Mouse (Mus musculus) E14TG2a.4 (cell line): ENCODE measurements around the gene Dennd1c.

Experiments
- H3K27me3 ChIP-seq: 2 replicates; pipeline ENCODE4 v1.6.1; 2014; ENCODE audit warnings: low read length, control low read depth; ENCODE audit not compliant: insufficient read depth
- H3K36me3 ChIP-seq: 2 replicates; pipeline ENCODE4 v1.6.1; 2014; ENCODE audit warnings: low read length, control low read depth; ENCODE audit not compliant: insufficient read depth
- H3K4me1 ChIP-seq: replicated peaks from 2 replicates; pipeline ENCODE4 v1.6.1; 2014; ENCODE audit warnings: low read depth, low read length, control low read depth
- H3K4me3 ChIP-seq: replicated peaks from 2 replicates; pipeline ENCODE4 v1.5.1; 2014; ENCODE audit warnings: mild to moderate bottlenecking, low read length
- H3K9me3 ChIP-seq: 2 replicates; pipeline ENCODE4 v1.6.1; 2014; ENCODE audit warnings: low read length, control low read depth
- CTCF ChIP-seq: conservative IDR thresholded peaks from 2 replicates; pipeline ENCODE4 v1.5.1; 2014; ENCODE audit warnings: low read length
- NANOG ChIP-seq: IDR thresholded peaks from 2 replicates; pipeline ENCODE4 v1.6.1; 2014; ENCODE audit warnings: borderline replicate concordance, low read length, mixed read lengths
- POU5F1 ChIP-seq: IDR thresholded peaks from 2 replicates; pipeline ENCODE4 v1.6.1; 2014; ENCODE audit warnings: low read length, borderline replicate concordance

The Dennd1c gene

DNA sequence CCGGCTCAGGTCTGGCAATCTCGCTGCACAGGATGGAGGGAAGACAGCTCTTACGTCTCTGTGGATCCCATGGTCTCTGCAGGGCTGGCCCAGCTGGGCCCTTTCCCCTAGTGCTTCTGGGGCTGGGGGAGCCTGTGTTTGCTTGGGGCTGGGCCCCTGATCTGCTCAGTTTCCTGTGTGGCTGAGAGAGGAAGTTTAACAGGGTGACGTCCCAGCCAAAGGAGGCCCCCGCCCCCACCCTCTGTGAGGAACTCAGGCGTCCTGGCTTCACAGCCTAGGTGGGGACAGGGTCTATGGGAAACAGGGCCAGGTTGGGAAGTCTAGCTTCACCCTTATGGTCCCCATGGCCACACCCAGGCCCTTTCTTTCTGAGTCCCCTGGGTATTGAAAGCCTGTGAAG is at the start of gene Dennd1c:
Gene Dennd1c (minus strand): TSS at position 179 of the 400 bp plus-strand sequence.
- H3K4me3 ChIP-seq: no peak within 1 kb of the TSS
- H3K36me3 ChIP-seq: no peaks in the 10 kb centered on the region
- TF ChIP-seq POU5F1 (no peak), NANOG (no peak), CTCF (no peak)
- peaks cover 35% of the 10 kb centered on the region for H3K27me3 ChIP-seq
- no peaks in the 10 kb centered on the region for H3K9me3 ChIP-seq
- peaks cover 53% of the 10 kb centered on the region for H3K4me1 ChIP-seq

DNA sequence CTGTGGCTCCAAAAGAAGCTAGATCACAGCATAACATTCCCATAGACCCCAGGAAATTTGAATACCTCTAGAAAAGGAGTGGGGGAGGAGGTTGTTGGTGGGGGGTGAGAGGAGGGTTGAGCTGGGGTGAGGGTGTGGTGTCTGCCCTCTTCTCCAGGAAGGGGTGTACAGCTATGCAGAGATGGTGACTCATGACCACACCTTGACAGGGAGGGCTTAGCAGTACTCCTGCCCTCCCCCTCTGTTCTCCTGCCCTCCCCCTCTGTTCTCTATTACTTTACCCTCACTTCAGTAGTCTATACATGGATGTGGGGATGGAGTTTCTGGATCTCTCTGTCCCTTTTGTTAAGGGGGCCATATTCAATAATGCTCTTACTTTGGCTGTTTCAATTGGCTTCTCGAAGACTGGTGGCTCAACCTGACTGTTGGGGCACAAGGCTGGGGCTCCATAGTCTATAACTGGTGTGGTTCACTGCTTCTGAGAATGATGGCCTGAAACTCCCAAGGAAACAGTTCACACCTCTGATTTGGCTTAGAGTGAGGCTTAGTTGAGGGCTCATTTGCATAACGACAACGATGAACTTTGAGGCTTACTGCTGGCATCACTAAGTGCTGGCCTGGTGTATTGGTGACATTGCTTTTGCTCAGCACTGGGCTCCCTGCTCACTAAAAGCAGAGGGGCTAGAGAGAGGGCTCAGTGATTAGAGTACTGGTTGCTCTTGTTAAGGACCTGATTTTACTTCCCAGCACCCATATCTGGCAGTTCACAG is 47.7 kb upstream of the Dennd1c start:
- TF ChIP-seq POU5F1: no peak
- TF ChIP-seq NANOG: no peak
- TF ChIP-seq CTCF: no peak
- peaks cover 7% of the 10 kb centered on the region; the same call in 1 of the 2 replicates for H3K9me3 ChIP-seq

DNA sequence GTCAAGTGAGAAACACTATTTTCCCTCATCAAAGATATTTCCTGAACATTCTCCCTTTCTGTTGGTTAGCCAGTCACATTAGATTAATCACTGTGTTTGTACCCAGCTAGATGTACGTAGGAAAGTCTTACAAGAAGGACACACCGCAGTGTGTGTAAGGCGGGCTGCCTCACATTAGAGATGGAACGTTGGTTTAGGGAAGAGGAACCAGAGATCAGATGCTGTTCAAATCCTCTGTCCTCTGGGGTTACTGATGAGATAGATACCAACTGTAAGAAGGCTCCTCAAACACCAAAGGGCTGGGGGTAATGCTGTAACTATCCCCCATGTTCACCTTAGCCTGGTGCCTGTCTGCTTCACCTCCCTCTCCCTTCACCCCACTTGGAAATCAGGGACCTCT is 46.5 kb upstream of the Dennd1c start:
- TF ChIP-seq CTCF: no peak
- TF ChIP-seq POU5F1: no peak
- H3K4me3 ChIP-seq: no peak overlapping the region
- peaks cover 6% of the 10 kb centered on the region; the same call in 1 of the 2 replicates for H3K27me3 ChIP-seq
- peaks cover 7% of the 10 kb centered on the region; the same call in 1 of the 2 replicates for H3K9me3 ChIP-seq
- 0 out of 2 replicates have a peak, but pooled peaks cover 2% of the 10 kb centered on the region for H3K36me3 ChIP-seq
- peaks cover 39% of the 10 kb centered on the region for H3K4me1 ChIP-seq

More for the DNA sequence above, 47.7 kb upstream of the Dennd1c start:
- 0 out of 2 replicates have a peak, but pooled peaks cover 2% of the 10 kb centered on the region for H3K36me3 ChIP-seq
- H3K4me3 ChIP-seq: no peak overlapping the region
- peaks cover 32% of the 10 kb centered on the region for H3K4me1 ChIP-seq
- peaks cover 6% of the 10 kb centered on the region; the same call in 1 of the 2 replicates for H3K27me3 ChIP-seq

DNA sequence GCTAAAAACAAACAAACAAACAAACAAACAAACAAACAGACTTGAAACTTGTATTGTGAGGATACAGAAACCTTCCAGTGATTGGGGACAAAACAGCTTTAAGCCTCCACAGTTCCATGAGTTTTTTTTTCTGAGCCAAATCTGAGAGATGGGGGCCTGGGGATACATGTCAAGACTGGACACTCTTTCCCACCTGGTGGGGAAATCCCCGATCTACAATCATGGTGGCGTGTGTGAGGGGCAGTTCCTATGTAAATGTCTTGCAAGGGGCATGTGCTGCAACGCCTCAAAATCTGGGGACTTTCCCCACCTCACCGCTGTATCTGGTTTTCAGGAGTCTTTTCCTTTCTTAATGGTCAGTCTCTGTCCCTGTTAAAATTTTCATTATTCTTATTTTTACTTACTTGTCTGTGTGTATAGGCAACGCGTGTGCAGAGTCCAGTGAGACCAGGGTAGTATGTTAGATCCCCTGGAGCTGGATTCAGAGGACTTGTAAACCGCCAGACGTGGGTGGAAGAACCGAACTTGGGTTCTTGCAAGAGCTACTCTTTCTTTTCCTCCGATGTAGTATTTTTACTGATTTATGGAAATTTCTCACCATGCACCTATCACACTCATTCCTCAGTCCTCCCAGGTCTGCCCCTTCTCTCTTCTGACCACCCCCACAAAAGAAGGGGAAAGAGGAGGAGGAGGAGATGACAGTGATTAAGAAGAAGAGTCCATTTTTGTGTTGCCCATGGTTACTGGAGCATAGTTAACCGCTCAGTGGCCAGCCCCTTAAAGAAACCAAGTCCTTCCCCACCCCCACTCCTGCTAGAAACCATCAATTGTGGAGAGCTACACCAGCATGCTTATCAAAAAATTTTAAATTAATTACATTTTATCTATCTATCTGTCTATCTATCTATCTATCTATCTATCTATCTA is 45.1 kb upstream of the Dennd1c start:
- H3K9me3 ChIP-seq: peaks cover 7% of the 10 kb centered on the region; the same call in 1 of the 2 replicates

DNA sequence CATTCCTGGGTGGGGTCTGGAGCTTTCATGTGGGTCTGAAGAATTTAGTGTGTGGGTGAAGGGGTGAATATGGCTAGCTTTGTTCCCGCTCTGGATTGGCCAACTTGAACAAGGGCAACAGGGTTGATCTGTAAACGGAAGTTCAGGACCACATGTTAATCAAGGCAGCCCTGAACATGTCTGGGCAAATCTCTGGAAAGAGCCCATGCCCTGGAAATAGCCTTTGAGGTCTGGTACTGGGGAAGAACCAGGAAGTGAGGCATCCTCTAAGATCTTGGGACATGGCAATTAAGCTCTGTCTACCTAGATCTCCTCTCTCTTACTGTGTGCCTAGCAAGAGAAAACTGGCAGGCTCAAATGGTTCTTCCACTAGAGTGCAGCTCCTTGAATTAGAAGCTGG is 43.5 kb upstream of the Dennd1c start:
- peaks cover 59% of the 10 kb centered on the region for H3K4me1 ChIP-seq

More for the DNA sequence above, 45.1 kb upstream of the Dennd1c start:
- H3K4me3 ChIP-seq: no peak overlapping the region
- H3K27me3 ChIP-seq: no peaks in the 10 kb centered on the region
- H3K4me1 ChIP-seq: peaks cover 50% of the 10 kb centered on the region
- H3K36me3 ChIP-seq: 0 out of 2 replicates have a peak, but pooled peaks cover 2% of the 10 kb centered on the region
- TF ChIP-seq NANOG (no peak), CTCF (no peak), POU5F1 (no peak)

DNA sequence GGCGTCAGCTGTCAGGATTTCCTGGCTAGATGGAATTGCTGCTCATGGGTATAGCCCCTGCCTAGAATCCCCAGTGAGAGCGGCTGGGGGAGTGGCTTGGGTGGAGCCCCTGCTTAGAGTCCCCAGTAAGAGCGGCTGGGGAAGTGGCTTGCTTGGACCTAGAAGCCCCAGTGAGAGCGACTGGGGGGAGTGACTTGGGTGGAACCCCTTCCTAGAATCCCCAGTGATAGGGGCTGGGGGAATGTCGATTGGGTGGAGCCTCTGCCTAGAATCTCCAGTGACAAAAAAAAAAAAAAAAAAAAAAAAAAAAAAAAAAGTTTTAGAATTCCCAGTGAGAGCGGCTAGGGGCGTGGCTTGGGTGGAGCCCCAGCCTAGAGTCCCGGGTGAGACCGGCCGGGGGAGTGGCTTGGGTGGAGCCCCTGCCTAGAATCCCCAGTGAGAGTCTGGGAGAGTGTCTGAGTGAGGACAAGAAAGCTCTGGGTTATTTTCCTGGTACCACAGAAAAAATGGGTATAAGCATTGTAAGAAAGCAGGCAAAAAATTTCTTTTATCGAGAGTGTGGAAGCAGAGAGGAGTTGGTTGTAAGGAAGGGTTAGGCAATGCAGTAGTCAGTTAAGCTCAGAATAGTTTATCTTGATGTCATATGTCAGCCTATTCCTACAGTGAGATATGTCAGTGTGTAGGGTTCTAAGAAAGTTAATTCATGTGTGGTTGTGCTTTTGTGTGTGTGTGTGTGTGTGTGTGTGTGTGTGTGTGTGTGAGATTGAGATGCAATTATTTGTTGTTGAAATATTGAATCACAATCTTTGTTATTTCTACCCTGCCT is 40.4 kb upstream of the Dennd1c start:
- Histone ChIP-seq H3K9me3 (peaks cover 7% of the 10 kb centered on the region; the same call in 1 of the 2 replicates), H3K27me3 (peaks cover 10% of the 10 kb centered on the region), H3K4me1 (peaks cover 41% of the 10 kb centered on the region), H3K36me3 (0 out of 2 replicates have a peak, but pooled peaks cover 2% of the 10 kb centered on the region), H3K4me3 (peak overlapping the region; percentile 50)
- TF ChIP-seq NANOG (no peak), POU5F1 (no peak)

More for the DNA sequence above, 43.5 kb upstream of the Dennd1c start:
- peaks cover 7% of the 10 kb centered on the region; the same call in 1 of the 2 replicates for H3K9me3 ChIP-seq
- H3K4me3 ChIP-seq: no peak overlapping the region
- H3K27me3 ChIP-seq: no peaks in the 10 kb centered on the region
- H3K36me3 ChIP-seq: 0 out of 2 replicates have a peak, but pooled peaks cover 2% of the 10 kb centered on the region
- TF ChIP-seq CTCF (no peak), POU5F1 (no peak), NANOG (no peak)

DNA sequence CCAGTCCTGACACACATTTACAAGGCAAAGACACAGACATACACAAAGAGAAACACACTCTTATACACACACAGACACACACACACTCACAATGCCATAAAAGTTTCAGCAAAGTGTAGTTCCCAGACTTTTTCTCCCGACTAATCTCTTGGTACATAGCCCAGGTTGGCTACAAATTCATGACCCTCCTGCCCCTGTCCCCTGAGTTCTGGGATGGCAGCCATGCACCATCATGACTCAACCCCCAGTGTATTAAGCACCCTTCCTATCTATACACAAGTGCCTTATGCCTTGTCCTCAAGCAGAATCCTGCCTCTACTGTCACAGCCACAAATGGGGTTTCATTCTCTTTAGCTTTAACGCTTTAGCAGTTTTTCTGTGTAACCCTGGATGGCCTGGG is 38.5 kb upstream of the Dennd1c start:
- H3K36me3 ChIP-seq: no peaks in the 10 kb centered on the region
- no peak for TF ChIP-seq POU5F1
- no peak for TF ChIP-seq NANOG
- TF ChIP-seq CTCF: no peak
- peaks cover 35% of the 10 kb centered on the region for H3K4me1 ChIP-seq
- peaks cover under 1% of the 10 kb centered on the region; the same call in 1 of the 2 replicates for H3K9me3 ChIP-seq
- no peak overlapping the region for H3K4me3 ChIP-seq
- peaks cover 18% of the 10 kb centered on the region for H3K27me3 ChIP-seq
